Mouse (Mus musculus): ENCODE measurements around the gene Diras1.

DNA sequence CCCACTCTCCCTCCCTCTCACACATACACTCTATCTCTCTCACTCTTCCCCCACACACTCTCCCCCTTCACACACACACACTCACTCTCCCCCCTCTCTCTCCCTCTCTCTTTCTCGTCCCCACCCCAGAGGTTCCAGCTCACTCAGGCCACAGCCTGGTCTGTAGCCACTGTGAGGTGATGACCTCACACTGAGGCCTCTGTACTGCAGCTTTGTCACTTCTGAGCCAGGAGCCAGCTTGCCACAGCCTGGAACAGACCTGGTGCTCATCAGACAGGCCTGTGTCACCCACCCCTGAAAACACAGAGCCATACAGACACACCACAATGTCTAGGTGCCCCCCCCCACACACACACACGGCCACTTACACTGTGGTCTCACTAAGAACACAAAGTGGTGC lies 5.3 kb downstream of the Diras1 start:
- TF ChIP-seq GATA1 (IDR thresholded peaks at IDR 0.05; ENCODE audit: borderline replicate concordance, low read length), result no peak
- no peak for TF ChIP-seq FLI1 (IDR thresholded peaks at IDR 0.05; ENCODE audit: low read length)
